Mouse (Mus musculus): Measurements from ENCODE around the gene Gm13762.
"Not testable (repeated sequence)": the region's sequence is repeated elsewhere in the genome, so short reads cannot be mapped to it uniquely, and the experiment has no call there.

Gm13762 gene

DNA sequence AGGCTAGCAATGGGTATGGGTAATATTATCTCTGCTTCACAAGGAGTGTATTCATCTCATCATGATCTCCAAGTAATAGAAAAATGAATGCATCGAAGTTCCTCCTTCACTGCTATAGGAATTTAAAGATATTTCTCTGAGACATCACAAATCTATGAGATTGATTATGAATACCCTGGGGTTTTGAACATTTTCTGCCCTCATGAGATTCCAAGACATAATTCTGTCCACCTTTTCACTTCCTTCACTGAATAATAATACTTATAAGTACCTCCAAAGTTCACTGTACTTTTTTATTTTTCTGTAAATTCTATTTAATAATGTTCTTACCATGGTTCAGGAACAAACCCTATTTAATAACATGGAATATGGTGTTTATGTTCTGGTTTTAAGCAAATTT lies at the start of gene Gm13762:
Gene Gm13762 (minus strand): TSS at position 101 of the 400 bp plus-strand sequence.
- DNase-seq (ENCODE audit: low spot score), result no peak

DNA sequence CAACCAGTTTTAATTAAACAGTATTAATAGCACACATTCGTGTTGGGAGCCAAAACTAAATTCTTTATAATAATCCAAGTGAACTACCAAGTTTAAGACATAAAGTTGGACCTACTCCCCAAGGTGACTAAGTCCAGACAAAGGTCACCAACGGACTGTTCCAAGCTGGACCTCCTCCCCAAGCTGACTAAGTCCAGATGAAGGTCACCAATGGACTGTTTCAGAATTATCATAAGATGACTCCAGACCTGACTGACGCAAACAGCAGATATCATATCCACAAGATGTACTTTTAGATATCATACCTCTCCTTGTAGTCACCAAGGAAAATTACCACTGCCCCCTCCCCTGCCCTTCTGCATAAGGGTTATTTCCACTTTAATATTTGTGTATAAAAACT lies 41.4 kb upstream of the Gm13762 start:
- DNase-seq (ENCODE audit: low spot score), result not testable (repeated sequence)

DNA sequence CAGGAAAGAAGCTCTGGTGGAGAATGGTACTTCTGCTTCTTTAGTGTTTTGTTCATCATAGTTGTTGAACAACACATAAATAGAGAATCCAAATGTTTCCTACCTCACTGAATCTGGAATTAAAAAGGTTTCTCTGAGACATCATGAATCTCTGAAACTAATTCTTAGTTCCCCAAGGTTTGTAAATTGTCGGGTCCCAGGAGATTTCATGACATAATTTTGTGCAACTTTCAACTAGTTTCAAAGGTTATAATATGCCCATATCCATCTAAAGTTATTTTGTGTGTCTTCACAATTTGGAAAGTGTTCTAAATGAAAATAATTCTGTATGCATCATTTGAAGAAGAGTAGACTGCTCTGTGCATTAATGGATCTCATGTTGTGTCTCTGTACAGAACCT lies 38.2 kb upstream of the Gm13762 start, which contains the start of gene Olfr1216:
Gene Olfr1216 (minus strand): TSS at position 101 of the 400 bp plus-strand sequence.
- DNase-seq (ENCODE audit: low spot score), result no peak

DNA sequence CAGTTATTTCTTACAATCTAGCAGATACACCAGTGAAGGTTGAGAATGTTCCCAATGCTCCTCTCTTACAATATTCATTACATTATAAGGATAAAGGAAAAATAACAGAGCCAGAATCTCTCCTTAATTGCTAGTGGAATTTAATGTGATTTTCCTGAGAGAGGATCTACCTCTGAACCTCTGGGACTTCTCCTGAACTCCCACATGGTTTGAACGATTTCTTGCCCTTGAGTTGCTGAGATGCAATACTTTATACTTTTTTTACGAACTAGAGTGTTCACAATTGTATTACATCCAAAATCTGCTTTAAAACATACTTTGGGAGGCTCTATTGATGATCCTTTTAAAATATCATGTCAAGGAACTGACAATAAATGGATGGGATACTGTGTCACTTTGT lies 26.8 kb upstream of the Gm13762 start, which contains the start of gene Olfr1215:
Gene Olfr1215 (minus strand): TSS at position 101 of the 400 bp plus-strand sequence.
- no peak for DNase-seq (ENCODE audit: low spot score)

DNA sequence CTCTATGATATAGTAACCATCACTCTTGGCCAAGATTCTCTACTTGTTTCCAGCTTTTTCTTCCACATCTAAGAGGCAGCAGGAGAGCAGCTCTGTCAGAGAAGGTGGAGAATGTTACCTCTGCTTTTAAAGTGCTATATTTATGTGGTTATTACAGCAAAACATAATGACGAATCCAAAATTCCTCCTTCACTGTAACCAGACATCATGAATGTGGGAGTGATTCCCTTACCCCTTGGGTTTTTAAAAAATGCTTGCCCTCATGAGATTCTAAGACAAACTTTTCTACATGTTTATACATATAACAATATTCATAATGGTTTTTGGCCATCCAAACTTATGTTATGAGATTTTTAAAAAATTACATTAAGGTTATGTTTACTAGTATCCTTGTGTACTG lies 12.5 kb upstream of the Gm13762 start, which contains the start of gene Olfr1214:
Gene Olfr1214 (minus strand): TSS at position 101 of the 400 bp plus-strand sequence.
- no peak for DNase-seq (ENCODE audit: low spot score)

DNA sequence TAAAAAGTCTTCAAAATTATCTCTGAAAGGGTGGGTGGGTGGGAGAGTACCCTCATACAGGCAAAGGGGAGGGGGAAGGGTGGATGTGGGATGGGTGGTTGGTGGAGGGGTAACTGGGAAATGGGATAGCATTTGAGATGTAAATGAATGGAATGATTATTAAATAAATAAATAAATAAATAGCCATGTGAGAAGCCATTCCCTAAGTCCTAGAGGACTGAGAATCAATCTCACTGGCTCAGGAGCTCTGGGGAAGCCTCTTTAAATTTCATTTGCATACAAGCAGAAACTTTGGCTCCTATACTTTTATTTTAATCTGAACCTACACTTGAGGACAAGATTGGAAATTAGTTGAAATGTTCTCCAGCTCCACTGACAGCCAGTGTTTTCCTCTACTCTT lies 26.4 kb downstream of the Gm13762 start, which contains the start of gene Olfr1212:
Gene Olfr1212 (plus strand): TSS at position 301 of the 400 bp plus-strand sequence.
- no peak for DNase-seq (ENCODE audit: low spot score)

DNA sequence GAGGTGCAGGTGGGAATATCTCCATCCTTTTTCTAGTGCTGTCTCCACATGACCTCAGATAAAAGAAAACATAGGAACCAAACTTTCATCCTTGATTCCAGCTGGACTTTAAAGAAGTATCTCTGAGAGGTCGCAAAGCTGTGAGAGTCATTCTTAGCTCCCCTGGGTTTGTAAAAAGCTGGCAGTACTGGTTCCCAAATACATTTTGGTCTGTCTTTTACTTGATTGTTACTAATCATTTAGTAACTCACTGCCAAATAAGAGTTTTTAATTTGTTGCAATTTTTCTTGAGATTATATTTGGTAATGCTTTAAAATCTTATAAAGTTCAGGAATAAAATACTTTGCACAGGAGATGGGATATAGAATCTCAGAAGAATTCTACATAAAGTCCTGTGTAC lies 42.1 kb downstream of the Gm13762 start, which contains the start of gene Olfr1211:
Gene Olfr1211 (minus strand): TSS at position 101 of the 400 bp plus-strand sequence.
- no peak for DNase-seq (ENCODE audit: low spot score)

All from T-cell, adult 2 months (primary cell).